Mouse (Mus musculus): Measurements from ENCODE around the gene Rad54l2. TPM values are rescaled to one million over a fixed set of nuclear protein-coding genes. Genes with fewer than 3 reads are reported as not detected.

The Rad54l2 gene
- polyA plus RNA-seq, 1 experiment from 2014 or later: 8.7 TPM

DNA sequence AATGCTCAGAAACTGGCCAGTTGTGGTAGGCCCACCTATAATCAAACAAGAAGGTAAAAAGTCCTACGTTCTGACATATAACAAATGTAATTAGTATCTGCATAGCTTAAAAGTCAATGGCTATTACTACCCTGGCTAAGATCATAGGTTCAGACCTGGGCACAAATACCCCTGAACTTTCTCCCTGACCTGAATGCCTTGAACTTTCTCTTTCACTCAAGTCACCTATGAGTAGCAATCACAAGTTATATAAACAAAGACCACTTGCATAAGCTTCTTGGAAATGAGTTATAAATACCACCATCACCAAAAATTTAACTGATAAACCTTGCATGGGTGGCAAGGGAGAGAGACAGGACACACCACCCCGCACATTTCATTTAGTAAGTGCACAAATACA is 63.6 kb downstream of the Rad54l2 start:
- Histone ChIP-seq H3K4me1 (replicated peaks; ENCODE audit: control insufficient read depth, insufficient read depth, low read length) (no peaks in the 10 kb centered on the region), H3K9ac (replicated peaks; ENCODE audit: low read depth, low read length) (no peak overlapping the region), H3K27me3 (replicated peaks; ENCODE audit: control insufficient read depth, insufficient read depth, low read length) (no peaks in the 10 kb centered on the region), H3K27ac (ENCODE audit: low read length) (no peak overlapping the region), H3K9me3 (ENCODE audit: control insufficient read depth, low read length) (no peaks in the 10 kb centered on the region), H3K4me3 (replicated peaks; ENCODE audit: low read length) (no peak overlapping the region), H3K4me2 (ENCODE audit: low read length) (no peak overlapping the region), H3K36me3 (ENCODE audit: control insufficient read depth, insufficient read depth) (no peaks in the 10 kb centered on the region)
- 98% methylated on average over 2 of the region's 2 CpGs for WGBS
- ATAC-seq: no peak

GRCm38 (mm10) chr9:106724864-106725263 is 64.1 kb downstream of the Rad54l2 start:
- Histone ChIP-seq H3K27ac (ENCODE audit: low read length) (no peak overlapping the region), H3K4me1 (replicated peaks; ENCODE audit: control insufficient read depth, insufficient read depth, low read length) (no peaks in the 10 kb centered on the region), H3K9ac (replicated peaks; ENCODE audit: low read depth, low read length) (no peak overlapping the region), H3K4me2 (ENCODE audit: low read length) (no peak overlapping the region), H3K4me3 (replicated peaks; ENCODE audit: low read length) (no peak overlapping the region), H3K9me3 (ENCODE audit: control insufficient read depth, low read length) (no peaks in the 10 kb centered on the region), H3K27me3 (replicated peaks; ENCODE audit: control insufficient read depth, insufficient read depth, low read length) (no peaks in the 10 kb centered on the region), H3K36me3 (ENCODE audit: control insufficient read depth, insufficient read depth) (no peaks in the 10 kb centered on the region)
- WGBS: 88% methylated on average over 1 of the region's 1 CpGs
- no peak for ATAC-seq

DNA sequence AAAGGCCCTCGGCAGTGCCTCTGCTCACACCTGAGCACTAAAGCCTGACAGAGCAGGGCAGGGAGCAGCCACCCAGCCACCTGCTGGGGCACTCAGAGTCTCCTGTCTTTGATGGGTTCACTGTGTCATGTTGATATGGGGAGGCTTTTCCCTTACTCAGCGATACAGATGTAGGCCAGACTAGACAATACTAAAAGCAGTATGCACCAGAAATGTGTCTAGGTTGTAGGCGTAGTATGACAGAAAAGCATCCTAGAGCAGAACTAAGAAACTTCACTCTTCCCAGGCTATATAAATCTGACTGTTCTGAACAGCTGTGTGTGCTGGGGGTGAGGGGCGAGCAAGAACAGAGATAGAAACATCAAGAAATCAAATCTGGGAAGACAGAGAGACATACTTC is 72.3 kb downstream of the Rad54l2 start:
- H3K4me3 ChIP-seq (replicated peaks; ENCODE audit: low read length): no peak overlapping the region
- H3K27ac ChIP-seq (ENCODE audit: low read length): no peak overlapping the region
- WGBS: 96% methylated on average over 4 of the region's 4 CpGs
- peaks cover 28% of the 10 kb centered on the region for H3K36me3 ChIP-seq (ENCODE audit: control insufficient read depth, insufficient read depth)
- no peak overlapping the region for H3K4me2 ChIP-seq (ENCODE audit: low read length)
- H3K4me1 ChIP-seq (replicated peaks; ENCODE audit: control insufficient read depth, insufficient read depth, low read length): no peaks in the 10 kb centered on the region
- no peak overlapping the region for H3K9ac ChIP-seq (replicated peaks; ENCODE audit: low read depth, low read length)
- no peak for ATAC-seq
- H3K9me3 ChIP-seq (ENCODE audit: control insufficient read depth, low read length): no peaks in the 10 kb centered on the region
- H3K27me3 ChIP-seq (replicated peaks; ENCODE audit: control insufficient read depth, insufficient read depth, low read length): no peaks in the 10 kb centered on the region

DNA sequence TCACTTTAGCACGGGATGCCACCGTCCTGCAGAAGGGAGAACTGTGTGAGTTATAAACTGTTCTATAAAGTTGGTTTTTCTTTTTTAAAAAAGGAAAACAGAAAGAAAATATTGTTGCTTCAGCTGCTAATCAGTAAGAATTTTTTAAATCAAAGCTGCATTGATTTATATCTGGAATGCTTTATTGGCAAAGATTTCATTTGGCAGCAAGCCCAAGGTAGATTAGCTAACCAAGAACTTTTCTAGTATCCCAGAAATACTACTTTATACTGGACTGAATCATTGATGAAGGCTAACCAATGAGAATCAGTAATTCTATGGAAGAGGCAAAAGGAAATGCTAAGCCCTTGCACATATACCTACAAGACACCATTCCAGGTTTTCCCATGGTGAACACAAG is 72.8 kb downstream of the Rad54l2 start:
- Histone ChIP-seq H3K9ac (replicated peaks; ENCODE audit: low read depth, low read length) (no peak overlapping the region), H3K27ac (ENCODE audit: low read length) (no peak overlapping the region), H3K9me3 (ENCODE audit: control insufficient read depth, low read length) (no peaks in the 10 kb centered on the region), H3K4me2 (ENCODE audit: low read length) (no peak overlapping the region), H3K4me1 (replicated peaks; ENCODE audit: control insufficient read depth, insufficient read depth, low read length) (no peaks in the 10 kb centered on the region), H3K36me3 (ENCODE audit: control insufficient read depth, insufficient read depth) (peaks cover 32% of the 10 kb centered on the region), H3K27me3 (replicated peaks; ENCODE audit: control insufficient read depth, insufficient read depth, low read length) (no peaks in the 10 kb centered on the region), H3K4me3 (replicated peaks; ENCODE audit: low read length) (no peak overlapping the region)
- no peak for ATAC-seq
- 95% methylated on average over 2 of the region's 2 CpGs for WGBS

DNA sequence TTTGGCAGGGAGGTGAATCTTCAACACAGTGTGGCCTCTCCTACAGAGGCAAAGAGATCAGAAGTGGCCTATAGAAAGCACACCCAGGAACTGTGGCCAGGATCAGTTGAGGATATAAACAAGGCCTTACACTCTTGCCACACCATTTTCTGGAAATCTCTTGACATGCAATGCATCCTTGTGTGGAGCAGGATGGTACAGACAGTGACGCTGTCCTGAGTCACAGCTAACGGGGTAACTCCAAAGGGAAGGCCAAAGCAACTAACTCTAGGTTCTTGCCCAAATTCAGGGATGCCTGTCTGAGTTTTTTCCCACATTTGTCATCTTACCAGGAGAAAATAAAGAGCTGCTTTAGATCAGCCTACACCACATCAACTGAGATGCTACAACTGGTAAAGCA is 76.5 kb downstream of the Rad54l2 start:
- H3K27ac ChIP-seq (ENCODE audit: low read length): no peak overlapping the region
- no peak overlapping the region for H3K4me2 ChIP-seq (ENCODE audit: low read length)
- no peak overlapping the region for H3K4me3 ChIP-seq (replicated peaks; ENCODE audit: low read length)
- 88% methylated on average over 2 of the region's 2 CpGs for WGBS
- no peaks in the 10 kb centered on the region for H3K4me1 ChIP-seq (replicated peaks; ENCODE audit: control insufficient read depth, insufficient read depth, low read length)
- no peaks in the 10 kb centered on the region for H3K9me3 ChIP-seq (ENCODE audit: control insufficient read depth, low read length)
- H3K36me3 ChIP-seq (ENCODE audit: control insufficient read depth, insufficient read depth): peaks cover 46% of the 10 kb centered on the region
- H3K9ac ChIP-seq (replicated peaks; ENCODE audit: low read depth, low read length): no peak overlapping the region
- ATAC-seq: no peak
- H3K27me3 ChIP-seq (replicated peaks; ENCODE audit: control insufficient read depth, insufficient read depth, low read length): no peaks in the 10 kb centered on the region

DNA sequence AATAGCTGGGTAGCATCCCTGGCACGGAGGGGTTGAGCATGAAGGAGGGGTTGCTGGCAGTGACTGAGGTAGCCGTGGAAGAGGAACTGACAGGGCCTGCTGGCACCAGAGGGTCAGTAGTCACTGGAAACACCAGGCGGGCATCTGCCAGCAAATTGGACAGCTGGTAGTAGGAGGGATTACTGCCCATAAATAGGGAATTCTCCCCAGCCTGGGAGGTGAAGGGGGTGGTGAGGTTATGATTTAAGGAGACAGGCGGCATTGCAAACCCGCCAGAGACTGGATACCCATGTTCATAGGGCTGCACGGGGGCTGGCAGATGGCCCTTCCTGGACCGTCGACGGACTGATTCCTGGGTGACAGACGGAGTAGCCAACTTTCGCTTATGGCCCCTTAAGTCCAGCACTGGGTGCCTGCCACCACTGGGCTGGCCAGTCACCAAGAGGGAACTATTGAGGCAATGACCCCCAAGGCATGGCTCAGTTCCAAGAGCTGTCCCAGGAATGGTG is 96.0 kb downstream of the Rad54l2 start:
- ATAC-seq: no peak

DNA sequence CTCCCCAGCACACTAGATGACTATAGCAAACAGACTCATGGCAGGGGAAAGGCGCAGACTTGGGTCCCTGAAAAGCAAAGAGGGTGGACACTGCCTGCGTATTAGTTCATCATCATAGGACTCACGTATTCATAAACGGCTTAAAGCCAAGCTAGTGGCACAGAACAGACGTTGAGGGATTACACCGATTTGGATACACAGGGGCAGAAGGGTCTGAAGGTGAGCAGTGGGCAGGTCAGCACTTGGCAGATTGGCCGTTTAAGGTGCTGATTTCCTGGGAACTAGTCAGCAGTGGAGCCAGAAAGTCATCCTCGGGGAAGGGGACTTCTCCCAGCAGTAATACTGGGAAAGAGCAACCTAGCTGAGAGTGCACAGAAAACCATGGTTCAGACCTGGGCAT is 100.2 kb downstream of the Rad54l2 start:
- peaks cover 8% of the 10 kb centered on the region; the same call in 1 of the 2 replicates for H3K36me3 ChIP-seq (ENCODE audit: control insufficient read depth, insufficient read depth)
- H3K4me3 ChIP-seq (replicated peaks; ENCODE audit: low read length): no peak overlapping the region
- H3K9ac ChIP-seq (replicated peaks; ENCODE audit: low read depth, low read length): no peak overlapping the region
- no peak overlapping the region for H3K27ac ChIP-seq (ENCODE audit: low read length)
- no peak for ATAC-seq
- no peak overlapping the region for H3K4me2 ChIP-seq (ENCODE audit: low read length)
- no peaks in the 10 kb centered on the region for H3K27me3 ChIP-seq (replicated peaks; ENCODE audit: control insufficient read depth, insufficient read depth, low read length)
- no peaks in the 10 kb centered on the region for H3K9me3 ChIP-seq (ENCODE audit: control insufficient read depth, low read length)
- peaks cover 19% of the 10 kb centered on the region for H3K4me1 ChIP-seq (replicated peaks; ENCODE audit: control insufficient read depth, insufficient read depth, low read length)
- WGBS: 89% methylated on average over 8 of the region's 8 CpGs

More for the DNA sequence above, 96.0 kb downstream of the Rad54l2 start:
- Histone ChIP-seq H3K9me3 (ENCODE audit: control insufficient read depth, low read length) (no peaks in the 10 kb centered on the region), H3K36me3 (ENCODE audit: control insufficient read depth, insufficient read depth) (peaks cover 11% of the 10 kb centered on the region; the same call in 1 of the 2 replicates), H3K4me3 (replicated peaks; ENCODE audit: low read length) (no peak overlapping the region), H3K4me2 (ENCODE audit: low read length) (no peak overlapping the region), H3K9ac (replicated peaks; ENCODE audit: low read depth, low read length) (no peak overlapping the region), H3K27ac (ENCODE audit: low read length) (no peak overlapping the region), H3K27me3 (replicated peaks; ENCODE audit: control insufficient read depth, insufficient read depth, low read length) (no peaks in the 10 kb centered on the region), H3K4me1 (replicated peaks; ENCODE audit: control insufficient read depth, insufficient read depth, low read length) (no peaks in the 10 kb centered on the region)
- 87% methylated on average over 11 of the region's 11 CpGs for WGBS

GRCm38 (mm10) chr9:106686983-106687650 is 101.9 kb downstream of the Rad54l2 start:
- H3K4me3 ChIP-seq (replicated peaks; ENCODE audit: low read length): no peak overlapping the region
- H3K36me3 ChIP-seq (ENCODE audit: control insufficient read depth, insufficient read depth): no peaks in the 10 kb centered on the region
- H3K4me1 ChIP-seq (replicated peaks; ENCODE audit: control insufficient read depth, insufficient read depth, low read length): peaks cover 19% of the 10 kb centered on the region
- H3K27ac ChIP-seq (ENCODE audit: low read length): no peak overlapping the region
- no peaks in the 10 kb centered on the region for H3K9me3 ChIP-seq (ENCODE audit: control insufficient read depth, low read length)
- WGBS: 30% methylated on average over 8 of the region's 8 CpGs
- H3K4me2 ChIP-seq (ENCODE audit: low read length): no peak overlapping the region
- ATAC-seq: peak; percentile 20; the same call in 1 of the 2 replicates
- H3K9ac ChIP-seq (replicated peaks; ENCODE audit: low read depth, low read length): no peak overlapping the region
- H3K27me3 ChIP-seq (replicated peaks; ENCODE audit: control insufficient read depth, insufficient read depth, low read length): no peaks in the 10 kb centered on the region

DNA sequence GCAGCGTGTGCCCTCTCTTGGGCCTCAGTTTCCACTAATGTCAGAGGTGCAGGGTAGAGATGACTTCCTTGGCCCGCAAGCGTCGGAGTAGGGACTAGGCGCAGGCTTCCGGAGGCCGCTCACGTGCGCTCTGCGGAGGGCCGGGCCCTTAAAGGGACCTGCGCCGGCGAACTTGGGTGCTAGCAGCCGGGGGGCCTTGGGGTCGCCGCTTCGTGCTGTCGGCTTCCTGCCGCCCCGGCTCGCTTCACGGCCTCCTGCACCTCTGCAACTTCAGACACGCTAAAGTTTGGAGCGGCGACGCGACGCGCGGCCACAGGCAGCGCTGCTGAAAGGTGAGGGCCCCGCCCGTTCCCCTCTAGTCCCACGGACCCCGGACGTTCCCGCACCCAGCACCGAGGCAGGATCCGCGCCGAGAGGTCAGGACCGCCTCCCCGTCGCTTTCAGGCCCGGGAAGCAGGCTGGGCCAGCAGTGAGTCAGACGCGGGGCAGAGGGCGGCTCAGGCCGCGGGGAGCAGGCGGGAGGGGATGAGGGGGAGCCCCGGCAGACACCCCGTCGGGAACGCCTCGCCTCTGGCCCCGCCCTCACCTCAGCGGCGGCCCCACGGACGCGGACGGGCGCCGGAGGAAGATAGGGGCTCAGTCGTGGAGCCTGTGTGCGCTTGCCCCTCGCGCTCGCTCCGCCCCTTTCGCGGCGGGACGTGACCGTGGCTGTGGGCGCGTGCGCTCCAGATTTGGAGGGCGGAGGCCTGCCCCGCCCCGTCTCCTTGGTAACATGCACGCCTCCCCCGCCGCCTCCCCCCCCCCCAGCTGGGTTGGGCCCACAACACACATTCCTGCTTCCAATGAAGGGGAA is 103.5 kb downstream of the Rad54l2 start, which contains the start of gene Tex264:
Tex264 (minus strand) TSS at position 679 of the 853 bp plus-strand sequence.
- peak; percentile 93 for ATAC-seq
- WGBS: under 1% methylated on average over 69 of the region's 86 CpGs
- peaks cover 19% of the 10 kb centered on the region for H3K4me1 ChIP-seq (replicated peaks; ENCODE audit: control insufficient read depth, insufficient read depth, low read length)

More for the DNA sequence above, 103.5 kb downstream of the Rad54l2 start, which contains the start of gene Tex264:
- H3K36me3 ChIP-seq (ENCODE audit: control insufficient read depth, insufficient read depth): 0 out of 2 replicates have a peak, but pooled peaks cover 3% of the 10 kb centered on the region
- H3K27me3 ChIP-seq (replicated peaks; ENCODE audit: control insufficient read depth, insufficient read depth, low read length): no peaks in the 10 kb centered on the region
- peak within 1 kb of the TSS; percentile 82 for H3K9ac ChIP-seq (replicated peaks; ENCODE audit: low read depth, low read length)
- H3K9me3 ChIP-seq (ENCODE audit: control insufficient read depth, low read length): no peaks in the 10 kb centered on the region
- peak within 1 kb of the TSS; percentile 90 for H3K4me3 ChIP-seq (replicated peaks; ENCODE audit: low read length)
- peak within 1 kb of the TSS; percentile 46; the same call in 1 of the 2 replicates for H3K27ac ChIP-seq (ENCODE audit: low read length)
- H3K4me2 ChIP-seq (ENCODE audit: low read length): peak within 1 kb of the TSS; percentile 94
